Mouse (Mus musculus) NIH3T3 (cell line): ENCODE measurements around the gene Itga9.

Source experiments
- DNase-seq: peaks from one replicate; pipeline ENCODE4 v3.0.0-alpha.2; 2012; ENCODE audit warnings: low read depth

The Itga9 gene

DNA sequence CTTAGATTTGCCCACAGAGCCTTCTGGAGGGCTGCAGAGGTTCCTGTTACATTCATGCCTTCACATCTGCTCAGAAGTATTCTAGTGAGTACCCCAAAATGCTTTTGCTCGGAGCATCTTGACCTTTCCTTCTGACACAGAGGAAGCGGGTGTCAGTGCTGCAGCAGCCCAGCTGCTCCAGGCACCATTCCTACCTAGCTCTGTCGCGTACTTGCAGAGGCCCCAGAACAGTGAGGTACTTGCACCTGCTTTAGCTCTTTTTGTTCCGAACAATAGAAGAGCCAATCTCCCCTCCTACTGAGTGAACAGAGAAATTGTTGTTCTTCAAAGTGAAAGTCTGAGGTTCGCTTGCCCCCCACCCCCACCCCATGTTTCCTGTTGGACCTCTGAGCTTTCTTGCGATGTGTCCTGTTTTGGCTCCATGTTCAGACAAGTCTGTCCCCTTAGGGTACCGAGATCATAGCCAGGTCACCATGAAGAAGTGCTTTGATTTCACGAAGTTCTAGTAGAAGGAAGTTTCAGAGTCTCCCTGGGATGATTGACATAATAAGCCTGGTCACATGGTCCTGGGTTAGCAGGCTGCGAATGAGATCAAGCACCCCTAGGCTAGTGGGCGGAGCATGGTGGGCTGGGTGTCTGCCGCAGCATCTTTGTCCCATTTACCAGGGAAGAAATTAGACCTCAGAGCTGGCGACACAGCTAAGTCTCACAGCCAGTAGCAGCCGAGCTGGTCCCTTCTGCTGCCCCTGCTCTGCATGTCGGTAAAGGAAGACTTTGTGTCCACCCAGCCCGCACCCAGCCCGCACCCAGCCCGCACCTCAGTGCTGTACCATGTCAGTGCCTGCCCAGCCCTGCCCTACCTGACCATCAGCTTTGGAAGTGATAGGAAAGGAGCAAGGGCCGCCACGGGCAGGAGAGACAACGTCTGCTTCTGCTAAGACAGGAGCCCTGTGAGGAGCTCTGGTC is 215.0 kb downstream of the Itga9 start:
- DNase-seq = no peak

GRCm38 (mm10) chr9:118822186-118822555 is 215.7 kb downstream of the Itga9 start:
- no peak for DNase-seq

- DNase-seq = no peak
Measured at GRCm38 (mm10) chr9:118822581-118822980, 216.1 kb downstream of the Itga9 start.

- no peak for DNase-seq
Measured at GRCm38 (mm10) chr9:118831080-118831479, 224.6 kb downstream of the Itga9 start.

DNA sequence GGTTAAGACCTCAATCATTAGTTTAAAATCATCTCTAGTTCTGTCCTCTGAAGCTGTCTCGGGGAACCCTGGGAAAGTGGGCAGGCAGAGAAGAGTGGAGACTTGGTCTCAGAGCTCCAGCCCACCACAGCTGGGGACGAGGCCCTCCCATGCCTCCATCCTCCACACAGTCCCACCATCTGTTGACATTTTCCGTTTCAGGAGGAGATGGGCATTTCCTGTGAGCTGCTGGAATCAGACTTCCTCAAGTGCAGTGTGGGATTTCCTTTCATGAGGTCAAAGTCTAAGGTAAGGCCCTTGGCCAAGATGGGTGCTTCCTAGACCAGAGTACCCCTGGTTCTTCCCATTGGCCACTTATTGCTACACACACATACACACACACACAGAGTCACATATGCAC is 226.0 kb downstream of the Itga9 start:
- DNase-seq = no peak

DNA sequence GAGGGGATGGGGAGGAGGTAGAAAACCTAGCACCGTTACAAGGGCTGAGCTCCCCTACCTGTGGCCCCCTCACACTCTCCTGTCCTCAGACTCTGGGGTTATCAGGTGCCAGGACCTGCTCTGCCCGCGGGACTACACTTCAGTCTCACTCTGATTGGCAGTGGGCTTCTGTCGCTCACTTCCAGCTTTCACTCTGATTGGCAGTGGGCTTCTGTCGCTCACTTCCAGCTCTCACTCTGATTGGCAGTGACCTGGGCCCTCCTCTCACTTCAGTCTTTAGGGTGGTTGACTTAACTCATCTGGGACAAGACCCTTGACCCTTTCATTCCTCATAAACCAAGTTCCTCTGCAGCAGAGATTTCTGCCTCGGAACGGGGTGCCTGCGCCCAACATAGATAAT is 226.9 kb downstream of the Itga9 start:
- DNase-seq = no peak

- DNase-seq = no peak
Measured at GRCm38 (mm10) chr9:118838910-118839667, 232.6 kb downstream of the Itga9 start.

DNA sequence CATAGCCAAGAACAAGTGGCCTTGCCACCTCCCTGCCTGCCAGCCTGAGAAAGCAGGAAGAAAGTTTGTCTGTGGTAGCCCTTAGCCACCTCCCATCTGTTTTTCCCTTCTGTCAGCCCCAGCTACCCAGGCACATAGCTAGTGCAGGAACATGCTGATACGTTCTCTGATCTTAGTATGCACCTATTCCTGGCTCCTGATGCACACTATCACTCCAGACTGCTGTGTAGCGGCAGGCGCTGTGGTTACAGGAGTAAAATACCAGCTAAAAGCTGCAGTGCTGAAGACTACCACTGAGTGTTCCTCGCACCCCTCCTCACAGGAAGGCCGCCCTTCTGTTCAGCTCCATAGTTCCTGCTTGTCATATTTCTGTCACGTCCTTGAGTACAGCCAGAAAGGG is 234.8 kb downstream of the Itga9 start:
- DNase-seq = no peak

- no peak for DNase-seq
Measured at GRCm38 (mm10) chr9:118841907-118842432, 235.5 kb downstream of the Itga9 start.

GRCm38 (mm10) chr9:118843711-118844110 is 237.2 kb downstream of the Itga9 start:
- DNase-seq = no peak

- no peak for DNase-seq
Measured at GRCm38 (mm10) chr9:118845003-118845402, 238.5 kb downstream of the Itga9 start.

- no peak for DNase-seq
Measured at GRCm38 (mm10) chr9:118846766-118847165, 240.3 kb downstream of the Itga9 start.

- DNase-seq = no peak
Measured at GRCm38 (mm10) chr9:118856665-118857064, 250.2 kb downstream of the Itga9 start.

DNA sequence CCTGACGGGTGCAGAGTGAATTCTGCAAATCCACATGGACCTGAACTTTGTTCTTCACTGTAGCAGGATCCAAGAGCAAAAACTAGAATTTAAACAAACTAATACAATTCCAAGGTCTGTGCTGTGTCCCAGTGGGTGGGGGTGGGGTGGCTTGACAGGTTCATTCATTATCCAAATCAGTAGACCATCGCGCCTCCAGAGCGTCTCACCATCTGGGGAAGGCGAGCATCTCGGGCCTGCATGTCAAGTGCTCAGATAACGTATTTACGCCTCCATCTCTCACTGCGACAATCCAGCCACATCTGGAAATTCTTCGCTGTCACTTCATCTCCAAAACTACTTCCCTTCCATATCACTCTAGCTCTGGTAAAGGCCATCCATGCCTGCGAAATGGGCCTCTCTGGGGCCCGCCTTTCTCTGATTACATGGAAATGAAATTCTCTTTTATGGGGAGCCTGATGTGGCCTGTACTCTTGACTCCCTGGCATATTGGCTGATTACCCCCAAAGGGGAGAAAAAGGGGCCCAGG is 254.2 kb downstream of the Itga9 start:
- no peak for DNase-seq

GRCm38 (mm10) chr9:118862214-118862613 is 255.7 kb downstream of the Itga9 start:
- no peak for DNase-seq

- DNase-seq = no peak
Measured at GRCm38 (mm10) chr9:118862852-118863260, 256.4 kb downstream of the Itga9 start.

DNA sequence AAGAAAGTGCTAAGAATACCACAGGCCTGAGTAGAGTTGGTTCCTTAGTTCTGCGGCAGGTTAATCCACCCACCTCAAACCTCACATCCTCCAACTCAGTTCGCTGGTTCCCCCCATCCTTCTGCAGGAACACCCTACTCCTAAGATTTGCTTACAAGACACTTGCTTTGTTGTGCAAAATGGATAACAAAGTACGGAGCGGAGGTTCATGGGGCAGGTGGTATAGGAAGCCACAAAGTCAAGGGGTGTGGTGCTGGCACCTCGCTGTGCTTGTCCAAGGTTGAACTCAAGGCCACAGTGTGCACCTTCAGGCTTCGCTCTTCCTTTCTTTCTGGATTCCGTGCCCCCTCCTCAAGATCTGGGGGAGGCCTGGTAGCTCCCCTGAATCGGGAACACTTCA is 257.0 kb downstream of the Itga9 start:
- no peak for DNase-seq

- no peak for DNase-seq
Measured at GRCm38 (mm10) chr9:118866949-118867348, 260.5 kb downstream of the Itga9 start.

DNA sequence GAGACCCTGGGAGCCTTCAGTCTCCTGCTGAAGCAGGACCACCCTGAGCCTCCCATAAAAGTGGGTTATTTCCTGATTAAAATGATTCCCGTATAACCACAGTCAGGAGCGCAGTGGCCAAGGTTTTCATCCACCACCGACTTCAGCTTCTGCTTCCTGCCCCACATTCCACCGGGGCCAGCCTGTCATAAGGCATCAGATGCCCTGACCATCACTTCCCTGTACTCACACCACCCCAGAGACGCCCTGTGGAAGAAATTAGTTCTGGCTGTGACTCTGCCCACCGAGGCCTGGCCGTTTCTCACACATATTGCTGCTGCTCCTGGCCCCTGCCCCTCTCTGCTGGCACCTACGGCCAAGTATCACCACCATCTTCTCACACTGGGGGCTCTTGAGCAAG is 261.4 kb downstream of the Itga9 start:
- no peak for DNase-seq

GRCm38 (mm10) chr9:118871089-118871488 is 264.6 kb downstream of the Itga9 start:
- DNase-seq = peak; percentile 64

DNA sequence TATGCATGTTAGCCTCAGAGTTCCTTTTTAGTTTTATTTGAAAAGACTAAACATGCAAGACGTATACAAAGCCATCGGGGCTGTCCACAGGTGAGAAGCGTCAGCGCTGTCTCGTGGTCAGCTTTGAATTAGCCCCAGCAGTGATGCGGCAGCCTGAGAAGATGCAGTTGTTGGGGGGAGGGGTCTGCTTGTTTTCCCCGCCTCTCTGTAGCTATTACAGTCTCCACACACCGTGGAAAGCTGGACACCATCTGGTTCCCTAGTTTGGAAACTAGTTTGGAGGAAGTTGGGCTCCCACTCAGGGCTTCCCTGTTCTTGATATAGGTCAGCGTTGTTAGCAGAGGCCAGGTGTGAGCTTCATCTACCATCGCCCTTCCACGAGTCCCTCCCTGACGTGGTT is 266.5 kb downstream of the Itga9 start:
- no peak for DNase-seq

GRCm38 (mm10) chr9:118873596-118873995 is 267.1 kb downstream of the Itga9 start:
- DNase-seq = no peak

- DNase-seq = no peak
Measured at GRCm38 (mm10) chr9:118875705-118876104, 269.2 kb downstream of the Itga9 start.
